Mouse (Mus musculus) heart, embryonic 13.5 days (tissue): ENCODE measurements around the gene Tomm70a. TPM values are rescaled to one million over a fixed set of nuclear protein-coding genes. Genes with fewer than 3 reads are reported as not detected.

Source experiments
- ATAC-seq: fragments of 200-750 bp; cut with Nextera tagmentation; 2 replicates; pipeline ENCODE4 v1.8.0; 2017; ENCODE audit warnings: moderate TSS enrichment; ENCODE audit not compliant: insufficient number of reproducible peaks, low FRiP score, low TSS enrichment; ENCODE audit errors: extremely low read depth
- H3K27ac ChIP-seq: fragments of 300-500 bp; sonication (generic); replicated peaks from 2 replicates; pipeline ENCODE4 v1.5.1; 2015; ENCODE audit warnings: moderate library complexity, mild to moderate bottlenecking, inconsistent platforms
- H3K27me3 ChIP-seq: fragments of 300-500 bp; sonication (generic); replicated peaks from 2 replicates; pipeline ENCODE4 v1.6.1; 2015; ENCODE audit warnings: mild to moderate bottlenecking, inconsistent platforms
- H3K36me3 ChIP-seq: fragments of 300-500 bp; sonication (generic); 2 replicates; pipeline ENCODE4 v1.6.1; 2015; ENCODE audit warnings: mild to moderate bottlenecking, inconsistent platforms
- H3K4me1 ChIP-seq: fragments of 300-500 bp; sonication (generic); 2 replicates; pipeline ENCODE4 v1.6.1; 2015; ENCODE audit warnings: inconsistent platforms
- H3K4me2 ChIP-seq: fragments of 300-500 bp; sonication (generic); 2 replicates; pipeline ENCODE4 v1.6.1; 2015; ENCODE audit warnings: inconsistent platforms, mild to moderate bottlenecking, moderate library complexity
- H3K4me3 ChIP-seq: fragments of 300-500 bp; sonication (generic); 2 replicates; pipeline ENCODE4 v1.5.1; 2015; ENCODE audit warnings: moderate library complexity, mild to moderate bottlenecking, inconsistent platforms
- H3K9ac ChIP-seq: fragments of 300-500 bp; sonication (generic); 2 replicates; pipeline ENCODE4 v1.6.1; 2015; ENCODE audit warnings: inconsistent platforms, mild to moderate bottlenecking, moderate library complexity
- H3K9me3 ChIP-seq: fragments of 300-500 bp; sonication (generic); 2 replicates; pipeline ENCODE4 v1.6.1; 2016; ENCODE audit warnings: inconsistent platforms
- WGBS: fragments of 180-500 bp; shearing (Covaris S2); methylation state at CpG from one replicate; pipeline ENCODE4 v1.1.7; 2015; ENCODE audit warnings: mixed read lengths; 5-methylcytosine and 5-hydroxymethylcytosine counted together
- polyA plus RNA-seq: library from polyadenylated mRNA; unstranded; fragments of >200 nt; fragmentation: Nextera tagmentation; extraction: Ambion mirVana; gene quantifications from 2 replicates; pipeline ENCODE4 v1.2.1, GENCODE M21; 2015

The Tomm70a gene
- polyA plus RNA-seq, 1 experiment from 2014 or later, result 35.6 TPM

DNA sequence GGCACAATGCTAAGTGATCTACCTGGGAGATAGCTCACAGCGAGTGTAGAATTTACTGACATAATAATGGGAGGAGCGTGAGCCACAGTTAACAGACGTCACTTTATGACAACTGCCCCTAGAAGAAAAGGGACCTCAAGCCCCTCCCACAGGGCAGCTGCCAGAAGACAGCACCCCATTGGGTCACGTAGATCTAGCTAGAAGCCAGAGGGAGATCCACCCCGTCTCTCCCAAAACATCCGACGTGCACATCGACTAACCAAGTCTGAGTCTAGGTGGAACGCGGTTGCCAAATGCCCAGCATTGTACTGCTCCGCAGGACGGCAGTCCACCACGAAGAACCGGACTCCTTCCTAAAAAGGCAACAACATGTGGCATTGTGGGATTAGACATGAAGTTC is 69.7 kb downstream of the Tomm70a start:
- no peak for ATAC-seq
- H3K4me1 ChIP-seq, result no peaks in the 10 kb centered on the region
- no peak overlapping the region for H3K4me3 ChIP-seq
- H3K4me2 ChIP-seq, result no peak overlapping the region
- H3K27me3 ChIP-seq, result no peaks in the 10 kb centered on the region
- no peak overlapping the region for H3K9ac ChIP-seq
- peaks cover 70% of the 10 kb centered on the region for H3K36me3 ChIP-seq
- no peaks in the 10 kb centered on the region for H3K9me3 ChIP-seq
- 92% methylated on average over 14 of the region's 14 CpGs for WGBS
- H3K27ac ChIP-seq, result no peak overlapping the region

DNA sequence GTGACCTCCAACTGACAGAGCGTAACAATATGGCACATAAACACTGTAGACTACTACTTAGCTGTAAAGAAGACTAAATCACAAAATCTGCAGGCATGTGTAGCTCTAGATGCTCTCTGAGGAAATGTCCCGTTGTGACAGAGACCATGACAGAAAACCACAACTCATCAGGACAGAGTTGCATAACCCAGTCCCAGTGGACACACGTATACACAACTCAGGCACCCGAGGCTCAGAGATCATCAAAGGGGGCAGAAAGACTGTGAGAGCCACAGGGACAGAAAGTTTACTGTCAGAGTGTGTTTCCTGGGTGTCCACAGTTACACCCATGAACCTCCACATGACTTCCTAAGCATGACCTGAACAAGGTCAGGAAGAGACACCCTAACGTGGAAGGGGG is 75.1 kb downstream of the Tomm70a start:
- no peaks in the 10 kb centered on the region for H3K27me3 ChIP-seq
- H3K9me3 ChIP-seq, result no peaks in the 10 kb centered on the region
- ATAC-seq, result no peak
- no peak overlapping the region for H3K27ac ChIP-seq
- H3K36me3 ChIP-seq, result peaks cover 65% of the 10 kb centered on the region
- no peak overlapping the region for H3K4me2 ChIP-seq
- 84% methylated on average over 5 of the region's 5 CpGs for WGBS
- H3K4me1 ChIP-seq, result no peaks in the 10 kb centered on the region
- no peak overlapping the region for H3K9ac ChIP-seq
- H3K4me3 ChIP-seq, result no peak overlapping the region

- Histone ChIP-seq H3K4me3 (no peak overlapping the region), H3K9me3 (no peaks in the 10 kb centered on the region), H3K4me1 (no peaks in the 10 kb centered on the region), H3K27ac (no peak overlapping the region), H3K36me3 (peaks cover 58% of the 10 kb centered on the region), H3K4me2 (no peak overlapping the region), H3K9ac (no peak overlapping the region), H3K27me3 (no peaks in the 10 kb centered on the region)
- no peak for ATAC-seq
- WGBS, result 55% methylated on average over 3 of the region's 3 CpGs
Measured at GRCm38 (mm10) chr16:57197281-57197680, 75.8 kb downstream of the Tomm70a start.

Other genes with a start within 250 kb of the Tomm70a start
- 11.3 and 14.3 TPM in 2 replicates for gene Tmem45a, start 235.5 kb upstream of the Tomm70a start, polyA plus RNA-seq
- gene Lnp1, start 193.6 kb upstream of the Tomm70a start, polyA plus RNA-seq, result 0.39 and 0.93 TPM in 2 replicates
- gene Tmem45a2, start 50.3 kb upstream of the Tomm70a start, polyA plus RNA-seq, result 0.07 TPM in 1 of 2 replicates, not detected in the other
- 44.4 and 51.6 TPM in 2 replicates for gene Nit2, start 45.6 kb downstream of the Tomm70a start, polyA plus RNA-seq
- 17.4 and 20.2 TPM in 2 replicates for gene Tbc1d23, start 109.8 kb downstream of the Tomm70a start, polyA plus RNA-seq
- 0.05 TPM in 1 of 2 replicates, not detected in the other for gene Tmem30c, start 171.2 kb downstream of the Tomm70a start, polyA plus RNA-seq
- 19.3 and 21.0 TPM in 2 replicates for gene Filip1l, start 231.4 kb downstream of the Tomm70a start, polyA plus RNA-seq